Mouse (Mus musculus): ENCODE measurements around the gene Ccdc51. TPM values are rescaled to one million over a fixed set of nuclear protein-coding genes. Genes with fewer than 3 reads are reported as not detected.
A peak's percentile ranks its signal among the peaks of the same experiment; 100 is the strongest.

Ccdc51 gene
- polyA plus RNA-seq, 1 experiment from 2014 or later: 16.3 TPM

DNA sequence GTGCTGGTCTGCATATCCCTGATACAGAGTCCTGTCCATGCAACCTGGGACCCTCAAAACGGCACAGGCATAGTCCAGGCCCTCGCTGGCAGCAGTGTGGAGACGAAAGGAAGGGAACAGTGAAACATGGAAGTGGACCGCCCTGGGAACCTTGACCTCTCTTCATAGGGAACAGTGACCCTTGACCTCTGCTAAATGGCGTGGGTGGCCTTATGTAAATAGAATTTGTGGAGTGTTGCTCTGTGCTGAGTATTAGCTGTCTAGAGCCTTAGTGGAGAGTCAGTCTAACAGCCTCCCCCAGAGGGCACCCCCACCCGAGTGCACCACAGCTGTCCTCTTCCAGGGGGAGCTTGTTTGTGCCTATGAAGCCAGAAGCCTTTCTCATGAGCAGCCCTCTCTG is 10.5 kb downstream of the Ccdc51 start:
- Histone ChIP-seq H3K4me1 (peaks cover 40% of the 10 kb centered on the region), H3K4me2 (no peak overlapping the region), H3K4me3 (replicated peaks) (no peak overlapping the region), H3K27ac (peak overlapping the region; percentile 59; the same call in 1 of the 2 replicates), H3K9ac (no peak overlapping the region), H3K36me3 (no peaks in the 10 kb centered on the region), H3K9me3 (no peaks in the 10 kb centered on the region), H3K27me3 (replicated peaks) (no peaks in the 10 kb centered on the region)
- no peak for ATAC-seq (ENCODE audit: insufficient read depth, low FRiP score, low read depth)
- 48% methylated on average over 6 of the region's 6 CpGs for WGBS

DNA sequence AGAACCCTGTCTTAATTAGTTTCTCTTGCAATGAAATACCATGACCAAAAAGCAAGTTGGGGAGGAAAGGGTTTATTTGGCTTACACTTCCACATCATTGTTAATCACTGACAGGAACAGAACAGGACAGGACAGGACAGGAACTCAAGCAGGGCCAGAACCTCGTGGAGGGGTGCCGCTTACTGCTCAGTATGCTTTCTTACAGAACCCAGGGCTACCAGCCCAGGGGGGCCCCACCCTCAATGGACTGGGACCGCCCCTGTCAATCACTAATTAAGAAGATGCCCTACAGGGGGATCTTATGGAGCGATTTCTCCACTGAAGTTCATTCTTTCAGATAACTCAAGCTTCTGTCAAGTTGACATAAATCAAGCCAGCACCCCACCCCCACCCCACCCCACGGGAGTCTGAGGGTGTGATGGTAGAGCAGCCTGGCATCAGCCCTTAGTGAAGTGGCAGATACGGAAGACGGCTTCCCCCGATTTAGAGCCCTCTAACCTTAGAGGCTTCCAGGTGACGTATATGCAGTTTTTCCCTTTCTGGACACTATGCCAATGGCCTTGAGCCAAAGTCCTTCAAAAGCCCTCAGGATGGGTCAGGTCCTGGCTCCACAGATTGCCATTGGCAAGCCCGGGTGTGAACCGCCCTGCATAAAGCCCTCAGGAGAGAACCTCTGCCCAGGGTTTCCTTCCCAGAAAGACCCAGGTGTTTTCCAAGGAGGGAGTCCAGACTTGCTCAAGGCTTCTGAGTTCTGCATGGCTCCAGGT is 11.7 kb downstream of the Ccdc51 start:
- H3K9ac ChIP-seq: no peak overlapping the region
- WGBS: 19% methylated on average over 11 of the region's 11 CpGs

DNA sequence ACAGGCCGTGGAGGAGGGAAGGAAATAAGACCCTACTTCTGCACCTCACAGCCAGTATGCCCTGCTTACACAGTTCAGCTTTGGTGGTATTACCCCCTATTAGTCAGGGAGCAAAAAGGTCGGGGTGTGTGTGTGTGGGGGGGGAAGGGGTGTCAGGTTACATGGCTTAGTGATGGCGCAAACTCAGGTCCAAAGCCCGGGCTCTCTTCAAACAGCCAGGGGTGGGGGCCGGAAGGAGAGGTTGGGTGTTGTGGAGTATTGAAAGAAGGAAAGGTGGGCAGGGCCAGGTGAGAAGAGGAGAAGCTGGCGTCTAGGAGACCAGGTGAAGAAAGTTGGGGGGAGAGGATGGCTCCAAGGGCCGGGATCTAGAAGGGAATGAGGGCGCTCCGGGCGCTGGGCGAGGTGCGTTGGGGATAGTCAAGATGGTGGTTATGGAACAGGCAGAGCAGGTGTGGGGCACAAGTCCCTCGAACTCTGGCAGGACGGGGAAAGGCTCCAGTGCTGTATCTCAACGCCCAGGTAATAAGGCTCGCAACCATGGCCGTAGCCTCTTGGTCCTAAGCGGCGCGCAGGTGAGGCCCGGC is 12.4 kb downstream of the Ccdc51 start:
- Histone ChIP-seq H3K4me2 (peak overlapping the region; percentile 85), H3K27ac (peak overlapping the region; percentile 99), H3K4me3 (replicated peaks) (peak overlapping the region; percentile 80), H3K9ac (peak overlapping the region; percentile 74), H3K4me1 (peaks cover 54% of the 10 kb centered on the region), H3K9me3 (no peaks in the 10 kb centered on the region), H3K27me3 (replicated peaks) (no peaks in the 10 kb centered on the region), H3K36me3 (no peaks in the 10 kb centered on the region)
- peak; percentile 54 for ATAC-seq (ENCODE audit: insufficient read depth, low FRiP score, low read depth)
- WGBS: 2% methylated on average over 21 of the region's 21 CpGs

More for the DNA sequence above, 11.7 kb downstream of the Ccdc51 start:
- peak overlapping the region; percentile 80 for H3K4me3 ChIP-seq (replicated peaks)
- H3K4me1 ChIP-seq: peaks cover 48% of the 10 kb centered on the region
- H3K36me3 ChIP-seq: no peaks in the 10 kb centered on the region
- no peaks in the 10 kb centered on the region for H3K9me3 ChIP-seq
- ATAC-seq (ENCODE audit: insufficient read depth, low FRiP score, low read depth): no peak; the same call in 1 of the 2 replicates
- peak overlapping the region; percentile 85 for H3K4me2 ChIP-seq
- no peaks in the 10 kb centered on the region for H3K27me3 ChIP-seq (replicated peaks)
- H3K27ac ChIP-seq: peak overlapping the region; percentile 99

DNA sequence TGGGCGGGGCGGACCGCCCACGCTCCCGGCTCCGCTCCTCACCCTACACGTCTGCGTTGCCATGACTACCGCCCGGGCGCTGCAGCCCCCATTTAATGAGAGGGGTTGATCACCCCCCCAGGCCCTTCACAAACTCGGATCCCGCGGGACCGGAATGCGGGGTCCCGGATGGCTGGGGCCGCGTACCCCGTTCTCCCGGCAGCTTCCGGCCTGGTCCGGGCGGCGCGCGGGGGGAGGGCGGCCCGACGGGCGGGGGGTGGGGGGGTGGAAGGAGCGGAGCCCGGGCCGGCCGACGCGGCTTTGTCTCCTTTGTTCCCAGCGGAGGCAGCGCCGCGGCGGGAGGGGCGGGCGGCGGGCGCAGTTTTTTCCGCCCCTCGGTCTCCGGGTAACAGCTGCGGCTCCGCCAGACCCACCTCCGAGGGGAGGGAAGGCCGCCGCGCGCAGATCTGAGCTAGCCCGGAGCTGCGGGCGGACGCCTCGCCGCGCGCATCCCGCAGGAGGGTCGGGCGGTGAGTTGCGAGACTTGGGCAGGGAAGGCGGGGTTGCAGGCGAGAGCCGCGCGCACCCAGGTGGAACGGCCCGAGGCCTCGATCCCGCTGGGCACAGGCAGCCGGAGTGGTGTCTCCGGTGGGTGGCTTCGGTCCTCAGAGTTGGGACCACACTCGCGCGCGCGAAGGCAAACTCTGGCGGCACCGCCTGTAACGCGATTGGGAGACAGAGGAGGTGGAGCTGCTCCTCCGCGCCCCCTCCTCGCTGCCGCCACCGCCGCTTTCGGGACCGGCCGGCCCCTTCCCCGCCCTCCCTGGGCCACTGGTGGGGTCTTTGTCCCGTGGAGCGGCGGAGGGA is 13.1 kb downstream of the Ccdc51 start, which contains the start of gene Plxnb1:
Gene Plxnb1 (plus strand): TSS at position 253 of the 846 bp plus-strand sequence.
- peak within 1 kb of the TSS; percentile 99 for H3K27ac ChIP-seq
- H3K9ac ChIP-seq: peak within 1 kb of the TSS; percentile 74
- ATAC-seq (ENCODE audit: insufficient read depth, low FRiP score, low read depth): peak; percentile 38
- 0 out of 2 replicates have a peak, but pooled peaks cover 3% of the 10 kb centered on the region for H3K36me3 ChIP-seq
- peak within 1 kb of the TSS; percentile 85 for H3K4me2 ChIP-seq
- peak within 1 kb of the TSS; percentile 80 for H3K4me3 ChIP-seq (replicated peaks)
- under 1% methylated on average over 97 of the region's 102 CpGs for WGBS
- H3K4me1 ChIP-seq: peaks cover 60% of the 10 kb centered on the region
- H3K27me3 ChIP-seq (replicated peaks): no peaks in the 10 kb centered on the region
- H3K9me3 ChIP-seq: no peaks in the 10 kb centered on the region

DNA sequence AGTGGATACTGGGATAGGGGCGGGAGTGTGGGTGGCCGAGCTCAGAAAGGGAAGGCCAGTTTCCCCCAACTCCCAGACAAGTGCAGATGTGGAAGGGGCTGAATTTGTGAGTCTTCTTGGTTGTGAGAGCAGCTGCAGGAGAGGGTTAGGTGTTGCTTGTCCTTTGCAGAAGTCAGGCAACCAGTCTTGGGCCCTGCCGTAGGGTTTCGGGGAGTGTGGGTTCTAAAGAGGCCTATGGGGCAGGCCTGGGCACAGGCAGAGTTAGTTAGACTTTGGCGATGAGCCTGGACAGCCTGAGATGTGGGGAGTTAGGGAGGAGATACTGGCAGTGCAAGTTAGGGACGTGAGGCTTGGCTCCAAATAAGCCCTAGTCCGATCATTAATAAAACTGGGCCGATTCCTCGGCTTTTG is 14.0 kb downstream of the Ccdc51 start:
- Histone ChIP-seq H3K9ac (peak overlapping the region; percentile 74), H3K27me3 (replicated peaks) (no peaks in the 10 kb centered on the region), H3K4me3 (replicated peaks) (peak overlapping the region; percentile 80), H3K27ac (peak overlapping the region; percentile 99), H3K9me3 (no peaks in the 10 kb centered on the region), H3K4me1 (peaks cover 60% of the 10 kb centered on the region), H3K4me2 (peak overlapping the region; percentile 85), H3K36me3 (0 out of 2 replicates have a peak, but pooled peaks cover 3% of the 10 kb centered on the region)
- WGBS: 18% methylated on average over 9 of the region's 9 CpGs
- no peak for ATAC-seq (ENCODE audit: insufficient read depth, low FRiP score, low read depth)

DNA sequence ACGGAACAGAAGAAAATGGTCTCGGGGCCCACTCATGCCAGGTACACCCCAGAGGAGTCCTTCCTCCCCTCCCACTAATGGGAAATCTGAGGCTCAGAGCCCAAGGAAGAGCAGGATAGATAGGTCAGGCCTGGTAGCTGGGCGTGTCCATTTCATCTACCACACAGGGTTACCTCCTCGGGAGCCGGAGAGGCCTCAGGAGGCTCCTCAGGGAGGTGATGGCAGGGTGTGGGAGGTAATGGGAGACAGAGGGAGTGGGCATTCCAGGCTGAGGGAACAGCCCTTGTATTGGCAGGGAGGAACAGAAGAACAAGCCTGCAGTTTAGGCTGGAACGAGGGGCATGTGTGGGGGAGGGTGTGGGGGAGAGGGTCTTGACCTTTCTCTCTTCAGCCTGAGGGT is 14.6 kb downstream of the Ccdc51 start:
- H3K9me3 ChIP-seq: no peaks in the 10 kb centered on the region
- H3K36me3 ChIP-seq: 0 out of 2 replicates have a peak, but pooled peaks cover 3% of the 10 kb centered on the region
- H3K4me1 ChIP-seq: peaks cover 60% of the 10 kb centered on the region
- H3K4me3 ChIP-seq (replicated peaks): peak overlapping the region; percentile 80
- 27% methylated on average over 6 of the region's 6 CpGs for WGBS
- peak overlapping the region; percentile 74; the same call in 1 of the 2 replicates for H3K9ac ChIP-seq
- peak overlapping the region; percentile 99 for H3K27ac ChIP-seq
- H3K27me3 ChIP-seq (replicated peaks): no peaks in the 10 kb centered on the region
- H3K4me2 ChIP-seq: peak overlapping the region; percentile 85
- no peak for ATAC-seq (ENCODE audit: insufficient read depth, low FRiP score, low read depth)

DNA sequence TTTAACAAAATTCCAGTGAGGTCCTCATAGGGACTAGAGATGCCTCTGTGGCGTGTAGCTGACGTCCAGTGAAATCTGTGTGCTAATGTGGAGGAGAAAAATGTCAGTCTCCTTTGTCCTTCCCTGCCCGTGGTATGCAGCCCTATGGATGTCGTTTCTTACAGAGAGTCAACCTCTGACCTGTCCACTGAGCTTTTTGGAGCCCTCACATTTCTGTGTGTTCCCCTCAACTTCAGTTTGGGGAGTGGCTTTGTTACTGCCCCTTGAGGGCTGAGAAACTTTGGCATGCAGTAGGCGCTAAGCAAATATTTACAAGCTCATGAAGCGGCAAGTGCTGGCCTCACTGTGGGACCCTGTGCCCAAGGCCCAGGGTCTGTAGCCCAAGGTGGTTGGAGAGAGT is 15.0 kb downstream of the Ccdc51 start:
- H3K4me1 ChIP-seq: peaks cover 60% of the 10 kb centered on the region
- H3K9me3 ChIP-seq: no peaks in the 10 kb centered on the region
- no peak overlapping the region for H3K9ac ChIP-seq
- H3K4me2 ChIP-seq: peak overlapping the region; percentile 85
- 20% methylated on average over 6 of the region's 6 CpGs for WGBS
- no peaks in the 10 kb centered on the region for H3K27me3 ChIP-seq (replicated peaks)
- 0 out of 2 replicates have a peak, but pooled peaks cover 3% of the 10 kb centered on the region for H3K36me3 ChIP-seq
- peak overlapping the region; percentile 80 for H3K4me3 ChIP-seq (replicated peaks)
- H3K27ac ChIP-seq: peak overlapping the region; percentile 99
- no peak for ATAC-seq (ENCODE audit: insufficient read depth, low FRiP score, low read depth)

DNA sequence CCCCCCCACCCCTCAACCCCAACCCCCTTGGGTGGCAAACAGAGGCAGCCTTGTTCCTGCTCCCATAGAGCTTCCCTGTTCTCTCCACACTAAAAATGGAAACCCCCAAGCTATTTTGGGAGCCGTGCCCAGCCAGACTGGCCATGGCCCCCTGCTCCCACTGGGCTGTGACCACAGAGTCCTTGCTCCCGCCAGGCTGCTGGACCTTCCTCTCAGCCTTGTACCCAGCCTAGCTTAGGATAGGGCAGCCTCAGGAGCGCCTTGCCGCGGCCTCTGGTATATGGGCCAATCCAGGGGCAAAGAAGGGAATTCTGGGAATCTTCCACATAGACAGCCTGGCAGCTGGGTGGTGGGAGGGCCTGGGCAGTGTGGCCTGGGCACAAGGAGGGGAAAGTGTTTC is 15.5 kb downstream of the Ccdc51 start:
- Histone ChIP-seq H3K4me1 (peaks cover 60% of the 10 kb centered on the region), H3K9me3 (no peaks in the 10 kb centered on the region), H3K4me3 (replicated peaks) (0 out of 2 replicates have a peak overlapping the region, but pooled peaks have one; percentile 12), H3K27ac (peak overlapping the region; percentile 99), H3K4me2 (peak overlapping the region; percentile 85), H3K9ac (no peak overlapping the region), H3K27me3 (replicated peaks) (no peaks in the 10 kb centered on the region), H3K36me3 (0 out of 2 replicates have a peak, but pooled peaks cover 3% of the 10 kb centered on the region)
- ATAC-seq (ENCODE audit: insufficient read depth, low FRiP score, low read depth): no peak
- WGBS: 58% methylated on average over 5 of the region's 5 CpGs

DNA sequence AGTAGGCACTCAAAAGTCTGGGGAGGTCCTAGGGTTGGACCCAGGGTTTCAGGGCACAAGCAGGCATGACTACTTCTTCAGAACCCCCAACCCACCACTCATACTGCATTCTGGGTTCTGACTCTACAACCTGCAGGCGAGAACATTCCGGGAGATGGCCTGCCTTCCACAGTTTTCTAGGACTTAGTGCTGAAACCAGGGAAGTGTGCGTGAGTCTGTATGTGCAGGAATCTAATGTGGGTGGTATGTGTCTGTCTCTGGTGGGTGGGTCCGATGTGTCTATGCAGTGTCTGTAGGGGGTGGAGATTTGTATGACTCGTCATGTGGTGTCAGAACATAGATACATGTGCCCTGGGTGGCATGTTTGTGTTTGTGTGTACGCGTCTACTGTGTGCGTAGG is 16.1 kb downstream of the Ccdc51 start:
- ATAC-seq (ENCODE audit: insufficient read depth, low FRiP score, low read depth): no peak
- Histone ChIP-seq H3K4me2 (peak overlapping the region; percentile 85), H3K27me3 (replicated peaks) (no peaks in the 10 kb centered on the region), H3K4me3 (replicated peaks) (peak overlapping the region; percentile 7; the same call in 1 of the 2 replicates), H3K36me3 (0 out of 2 replicates have a peak, but pooled peaks cover 3% of the 10 kb centered on the region), H3K9me3 (no peaks in the 10 kb centered on the region), H3K4me1 (peaks cover 60% of the 10 kb centered on the region), H3K27ac (peak overlapping the region; percentile 99), H3K9ac (no peak overlapping the region)
- 71% methylated on average over 8 of the region's 8 CpGs for WGBS

DNA sequence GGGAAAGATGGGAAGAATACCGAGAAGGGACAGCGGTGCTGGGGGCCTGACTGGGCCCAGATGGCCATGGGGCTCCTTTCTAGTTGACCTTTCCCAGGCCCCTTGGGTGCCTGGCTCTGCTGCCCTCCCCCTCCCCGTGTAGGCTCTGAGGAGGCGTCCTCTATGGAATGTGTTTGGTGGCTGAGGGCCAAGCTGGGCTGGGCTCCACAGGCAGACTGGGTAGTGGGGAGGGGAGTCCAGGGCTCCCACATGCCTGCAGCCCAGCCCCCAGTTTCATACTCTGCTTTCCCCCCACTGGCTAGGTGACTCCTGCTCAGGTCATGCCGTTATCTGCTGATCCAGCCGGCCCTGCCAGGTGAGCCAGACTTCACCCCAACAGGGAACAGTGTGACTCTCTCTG is 16.7 kb downstream of the Ccdc51 start:
- ATAC-seq (ENCODE audit: insufficient read depth, low FRiP score, low read depth): peak; percentile 37; the same call in 1 of the 2 replicates
- Histone ChIP-seq H3K9me3 (no peaks in the 10 kb centered on the region), H3K4me2 (peak overlapping the region; percentile 85), H3K4me3 (replicated peaks) (0 out of 2 replicates have a peak overlapping the region, but pooled peaks have one; percentile 7), H3K27ac (peak overlapping the region; percentile 99), H3K27me3 (replicated peaks) (no peaks in the 10 kb centered on the region), H3K9ac (no peak overlapping the region), H3K4me1 (peaks cover 55% of the 10 kb centered on the region), H3K36me3 (0 out of 2 replicates have a peak, but pooled peaks cover 3% of the 10 kb centered on the region)
- WGBS: 16% methylated on average over 6 of the region's 6 CpGs

DNA sequence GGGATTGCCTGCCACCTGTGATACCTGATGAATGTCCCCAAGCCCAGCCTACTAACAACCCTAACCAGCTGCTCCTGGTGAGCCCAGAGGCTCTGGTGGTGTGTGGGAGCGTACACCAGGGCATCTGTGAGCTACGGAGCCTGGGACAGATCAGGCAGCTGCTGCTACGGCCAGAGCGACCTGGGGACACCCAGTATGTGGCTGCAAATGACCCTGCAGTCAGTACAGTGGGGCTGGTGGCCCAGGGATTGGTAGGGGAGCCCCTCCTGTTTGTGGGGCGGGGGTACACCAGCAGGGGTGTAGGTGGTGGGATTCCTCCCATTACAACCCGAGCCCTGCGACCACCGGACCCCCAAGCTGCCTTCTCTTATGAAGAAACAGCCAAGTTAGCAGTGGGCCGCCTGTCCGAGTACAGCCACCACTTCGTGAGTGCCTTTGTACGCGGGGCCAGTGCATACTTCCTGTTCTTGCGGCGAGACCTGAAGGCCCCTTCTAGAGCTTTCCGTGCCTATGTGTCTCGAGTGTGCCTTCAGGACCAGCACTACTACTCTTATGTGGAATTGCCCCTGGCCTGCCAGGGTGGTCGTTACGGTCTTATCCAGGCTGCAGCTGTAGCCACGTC is 18.1 kb downstream of the Ccdc51 start:
- Histone ChIP-seq H3K4me1 (peaks cover 45% of the 10 kb centered on the region), H3K9ac (no peak overlapping the region), H3K36me3 (peaks cover 9% of the 10 kb centered on the region; the same call in 1 of the 2 replicates)

More for the DNA sequence above, 18.1 kb downstream of the Ccdc51 start:
- Histone ChIP-seq H3K9me3 (no peaks in the 10 kb centered on the region), H3K27me3 (replicated peaks) (no peaks in the 10 kb centered on the region), H3K27ac (no peak overlapping the region), H3K4me2 (no peak overlapping the region), H3K4me3 (replicated peaks) (no peak overlapping the region)
- 87% methylated on average over 20 of the region's 20 CpGs for WGBS
- ATAC-seq (ENCODE audit: insufficient read depth, low FRiP score, low read depth): no peak
